Mouse (Mus musculus) adrenal gland (tissue): Measurements from ENCODE around the gene Elac2.

Source experiments
- intact Hi-C: fragments of 180-260 bp; cut with DNase I; formaldehyde crosslinking; loops from one replicate; pipeline ENCODE4 v1.15.1; 2025

Gene Elac2

GRCm38 (mm10) chr11:65016754-65017153 is 37.9 kb downstream of the Elac2 start:
- intact Hi-C loops, result no loop called here

GRCm38 (mm10) chr11:65020744-65021143 is 41.9 kb downstream of the Elac2 start:
- intact Hi-C loops, result no loop called here

- intact Hi-C loops, result no loop called here
Observed at GRCm38 (mm10) chr11:65022771-65023170, 43.9 kb downstream of the Elac2 start.

- intact Hi-C loops, result no loop called here
Observed at GRCm38 (mm10) chr11:65028049-65028448, 49.2 kb downstream of the Elac2 start.

- intact Hi-C loops, result no loop called here
Observed at GRCm38 (mm10) chr11:65030201-65030600, 51.4 kb downstream of the Elac2 start.

GRCm38 (mm10) chr11:65032221-65032620 is 53.4 kb downstream of the Elac2 start:
- intact Hi-C loops, result no loop called here

- intact Hi-C loops, result no loop called here
Observed at GRCm38 (mm10) chr11:65038996-65039395, 60.2 kb downstream of the Elac2 start.

- intact Hi-C loops, result no loop called here
Observed at GRCm38 (mm10) chr11:65039517-65040095, 60.8 kb downstream of the Elac2 start.

- intact Hi-C loops, result no loop called here
Observed at GRCm38 (mm10) chr11:65040556-65040955, 61.7 kb downstream of the Elac2 start.

- intact Hi-C loops, result no loop called here
Observed at GRCm38 (mm10) chr11:65049090-65049489, 70.3 kb downstream of the Elac2 start.

GRCm38 (mm10) chr11:65050819-65051218 is 72.0 kb downstream of the Elac2 start:
- intact Hi-C loops, result no loop called here
